Mouse (Mus musculus): Measurements from ENCODE around the gene Shisa3. TPM values are rescaled to one million over a fixed set of nuclear protein-coding genes. Genes with fewer than 3 reads are reported as not detected.

Gene Shisa3
- 13.3 and 17.9 TPM in 2 replicates for polyA plus RNA-seq (2015; fragmentation: Nextera tagmentation; extraction: Ambion mirVana)

DNA sequence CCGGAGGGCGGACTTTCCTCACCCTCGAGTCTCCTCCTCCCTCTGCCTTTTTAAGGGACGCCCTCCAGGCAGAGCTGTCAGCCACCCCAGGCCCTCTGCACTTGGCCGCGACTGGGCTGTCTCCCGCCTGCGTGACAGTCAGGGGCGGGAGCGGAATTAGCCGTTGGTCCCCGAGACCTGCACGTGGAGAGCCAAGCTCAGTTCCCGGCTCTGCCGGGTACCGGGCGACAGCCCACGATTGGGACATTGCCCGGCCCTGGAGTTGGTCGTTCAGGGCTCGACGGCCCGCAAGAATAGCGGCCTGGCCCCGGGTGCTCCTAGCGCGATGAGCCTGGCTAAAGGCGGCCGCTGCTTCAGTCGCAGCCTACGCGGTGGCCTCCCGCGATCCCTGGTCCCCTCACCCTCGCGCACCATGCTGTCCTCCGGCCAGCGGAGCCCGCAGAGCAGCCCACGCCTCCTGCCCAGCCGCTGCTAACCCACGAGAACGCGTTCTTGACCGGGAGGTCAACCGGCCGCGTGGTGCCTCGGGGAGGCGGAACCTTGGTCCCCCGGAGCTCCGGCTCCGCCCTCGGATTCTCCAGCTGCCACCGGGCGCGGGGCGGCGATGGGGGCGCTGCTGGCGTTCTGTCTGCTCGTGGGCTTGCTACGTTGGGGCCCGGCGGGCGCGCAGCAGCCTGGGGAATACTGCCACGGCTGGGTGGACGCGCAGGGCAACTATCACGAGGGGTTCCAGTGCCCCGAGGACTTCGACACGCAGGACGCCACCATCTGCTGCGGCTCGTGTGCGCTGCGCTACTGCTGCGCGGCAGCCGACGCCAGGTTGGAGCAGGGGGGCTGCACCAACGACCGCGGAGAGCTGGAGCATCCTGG, at the start of gene Shisa3:
Gene Shisa3, plus strand, starts transcription at position 79 of the 870 bp plus-strand sequence.

Small RNA genes lying within 50 kb of the gene (microRNA-seq; reads per million reads assigned to microRNA genes)
- not detected for gene Gm23617 (ENCODE audit: borderline replicate concordance, insufficient number of aligned reads)

Other genes with a start within 250 kb of the Shisa3 start
- gene Bend4, start 179.6 kb upstream of the Shisa3 start, polyA plus RNA-seq (2015; fragmentation: Nextera tagmentation; extraction: Ambion mirVana): 1.6 TPM in 2 replicates
- gene Atp8a1, start 239.6 kb downstream of the Shisa3 start, polyA plus RNA-seq (2015; fragmentation: Nextera tagmentation; extraction: Ambion mirVana): 12.9 and 13.4 TPM in 2 replicates

Data from adrenal gland, postnatal 0 days (tissue).